Mouse (Mus musculus): ENCODE measurements around the gene Xndc1.

- TF ChIP-seq GATA1 (IDR thresholded peaks at IDR 0.05; ENCODE audit: low read length) (no peak), TAL1 (IDR thresholded peaks at IDR 0.05; ENCODE audit: low read length) (no peak)
These were observed 52.1 kb downstream of the Xndc1 start for GRCm38 (mm10) chr7:102117382-102117781.
